Mouse (Mus musculus) granulocyte monocyte progenitor cell, adult 5-6 weeks (primary cell): ENCODE data around the gene Hpd. TPM values are rescaled to one million over a fixed set of nuclear protein-coding genes. Genes with fewer than 3 reads are reported as not detected.

ENCODE experiments used
- ATAC-seq: replicated peaks from 2 replicates; pipeline ENCODE4 v1.8.0; 2016; ENCODE audit warnings: mild to moderate bottlenecking, moderate TSS enrichment, inconsistent platforms; ENCODE audit not compliant: poor library complexity, severe bottlenecking
- total RNA-seq, 2 experiments: library from RNA; stranded (forward) in 1 of 2; stranded (reverse) in 1 of 2; fragments of 200-712, 200-1000 nt in 1 of 2; fragments of >200 nt in 1 of 2; fragmentation: Nextera tagmentation in 1 of 2; gene quantifications; 2 replicates each; pipeline ENCODE4 v1.2.3; 2014 to 2017

Hpd gene
- total RNA-seq, 2 experiments from 2014 or later: not detected

DNA sequence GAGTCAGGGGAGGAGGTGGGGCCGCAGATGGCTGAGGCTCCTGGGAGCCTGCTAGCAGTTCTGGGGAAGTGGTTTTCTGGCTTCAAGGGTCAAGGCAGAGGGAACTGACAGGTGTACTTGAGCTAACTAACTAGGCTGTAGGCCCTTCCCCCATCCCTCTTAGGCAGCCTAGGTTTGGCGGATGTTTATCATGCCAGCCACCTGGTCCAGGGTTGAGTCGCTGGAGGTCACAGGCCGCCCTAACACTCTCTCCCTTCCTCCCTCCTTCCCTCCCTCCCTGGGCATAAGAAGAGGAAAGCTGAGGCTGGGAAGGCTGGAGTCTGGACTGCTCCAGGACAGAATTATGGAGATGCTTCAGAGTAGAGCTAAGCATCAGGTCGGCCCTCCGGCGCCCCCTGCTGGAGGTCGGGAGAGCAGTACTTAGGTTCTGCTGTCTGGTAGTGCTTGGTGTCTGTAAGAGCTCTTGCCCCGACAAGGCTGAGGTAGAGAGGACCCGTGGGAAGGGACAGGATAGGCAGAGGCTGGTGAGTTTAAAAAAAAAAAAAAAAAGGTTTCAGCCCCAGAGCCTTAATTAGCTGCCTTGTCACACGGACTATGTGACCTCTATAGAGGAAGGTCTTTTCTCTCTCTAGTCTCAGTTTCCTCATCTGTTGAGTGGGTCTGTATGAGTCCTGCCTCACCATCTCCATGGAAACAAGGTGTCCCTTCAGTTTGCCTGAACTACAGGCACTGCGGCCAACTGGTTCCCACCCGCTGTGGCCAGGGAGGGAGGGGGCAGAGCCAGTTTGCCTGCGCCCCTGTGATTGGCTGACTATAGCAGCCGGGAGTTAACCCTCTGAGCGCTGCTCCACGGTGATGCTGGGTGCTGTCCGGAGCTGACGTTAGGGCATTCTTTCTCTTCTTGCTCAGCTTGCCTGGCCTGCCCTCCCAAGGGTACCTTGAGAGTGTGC, 32.8 kb downstream of the Hpd start:
- peak; percentile 34 for ATAC-seq

DNA sequence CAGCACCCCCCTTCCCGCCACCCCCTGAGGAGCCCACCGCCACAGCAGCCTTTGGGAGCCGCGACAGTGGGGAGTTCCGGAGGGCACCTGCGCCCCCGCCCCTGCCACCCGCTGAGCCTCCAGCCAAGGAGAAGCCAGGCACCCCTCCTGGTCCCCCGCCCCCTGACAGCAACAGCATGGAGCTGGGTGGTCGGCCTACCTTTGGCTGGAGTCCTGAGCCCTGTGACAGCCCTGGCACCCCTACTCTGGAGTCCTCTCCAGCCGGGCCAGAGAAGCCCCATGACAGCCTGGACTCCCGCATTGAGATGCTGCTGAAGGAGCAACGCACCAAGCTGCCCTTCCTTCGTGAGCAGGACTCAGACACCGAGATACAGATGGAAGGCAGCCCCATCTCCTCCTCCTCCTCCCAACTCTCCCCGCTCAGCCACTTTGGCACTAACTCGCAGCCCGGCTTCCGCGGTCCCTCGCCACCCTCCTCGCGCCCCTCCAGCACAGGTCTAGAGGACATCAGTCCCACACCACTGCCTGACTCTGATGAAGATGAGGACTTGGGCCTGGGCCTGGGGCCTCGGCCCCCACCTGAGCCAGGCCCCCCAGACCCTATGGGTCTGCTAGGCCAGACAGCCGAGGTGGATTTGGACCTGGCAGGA, 34.3 kb downstream of the Hpd start:
- ATAC-seq: no peak

DNA sequence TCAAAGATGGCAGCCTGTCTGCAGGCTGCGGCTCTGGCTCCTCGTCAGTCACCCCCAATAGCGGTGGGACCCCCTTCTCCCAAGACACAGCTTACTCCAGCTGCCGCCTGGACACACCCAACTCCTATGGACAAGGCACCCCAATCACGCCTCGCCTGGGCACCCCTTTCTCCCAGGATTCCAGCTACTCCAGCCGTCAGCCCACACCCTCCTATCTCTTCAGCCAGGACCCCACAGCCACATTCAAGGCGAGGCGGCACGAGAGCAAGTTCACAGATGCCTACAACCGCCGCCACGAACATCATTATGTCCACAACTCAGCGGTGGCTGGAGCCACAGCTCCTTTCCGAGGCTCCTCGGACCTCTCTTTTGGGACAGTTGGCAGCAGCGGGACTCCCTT, 35.0 kb downstream of the Hpd start:
- ATAC-seq: no peak

DNA sequence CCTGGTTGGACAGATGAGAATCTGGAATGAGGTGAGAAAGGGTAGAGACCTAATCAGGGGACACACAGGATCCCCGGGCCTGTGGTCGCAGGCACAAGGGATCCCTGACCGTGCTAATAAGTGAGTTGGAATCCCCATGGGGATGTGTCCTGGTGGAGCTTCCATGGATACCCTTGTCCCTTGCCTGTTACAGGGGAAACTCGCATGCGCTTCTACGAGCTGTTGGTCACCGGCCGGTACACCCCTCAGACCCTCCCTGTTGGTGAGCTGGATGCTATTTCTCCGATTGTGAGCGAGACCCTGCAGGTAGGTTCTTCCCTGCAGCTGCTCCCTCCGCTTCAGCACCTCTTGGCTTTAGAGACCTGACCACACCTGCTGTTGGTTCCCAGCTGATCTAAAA, 36.2 kb downstream of the Hpd start:
- no peak for ATAC-seq

DNA sequence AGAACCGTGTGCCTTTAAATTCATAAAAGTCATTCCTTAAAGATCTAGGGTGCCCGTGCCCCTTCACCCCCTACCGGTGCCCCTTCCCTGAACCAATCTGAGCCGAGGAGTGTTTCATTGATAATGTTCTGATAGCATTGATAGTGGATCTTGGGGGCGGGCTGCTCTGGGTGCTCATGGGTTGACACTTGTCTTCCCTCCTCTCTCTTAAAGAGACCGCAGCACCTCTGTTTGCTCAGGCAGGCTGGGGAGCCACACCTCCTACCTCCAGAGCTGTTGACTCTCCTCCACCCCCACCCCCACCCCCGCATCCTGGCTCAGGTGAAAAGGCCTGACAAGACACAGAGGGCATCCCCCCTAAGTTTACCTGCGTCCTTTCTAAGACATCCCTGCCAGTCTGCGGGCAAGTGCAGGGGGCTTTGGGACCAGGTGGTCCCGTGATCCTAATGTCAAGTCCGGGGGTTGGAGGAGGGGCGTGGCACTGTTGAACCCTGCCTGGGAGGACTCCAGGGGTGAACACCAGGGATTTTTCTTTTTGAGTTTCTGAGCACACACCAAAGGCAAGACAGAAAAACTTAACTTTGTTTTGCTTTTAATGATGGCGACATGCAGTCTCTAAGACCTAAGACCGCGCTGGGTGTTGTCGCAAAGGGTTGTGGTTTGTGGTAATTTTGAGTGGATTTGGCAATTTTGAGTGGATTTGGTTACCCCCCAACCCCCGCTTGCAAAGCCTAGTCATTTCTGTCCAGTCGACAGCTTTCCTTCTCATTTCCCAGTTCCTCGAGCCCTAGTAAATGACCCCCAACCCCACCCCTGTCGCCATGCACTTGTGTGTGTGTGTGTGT, 37.6 kb downstream of the Hpd start:
- peak; percentile 29 for ATAC-seq

DNA sequence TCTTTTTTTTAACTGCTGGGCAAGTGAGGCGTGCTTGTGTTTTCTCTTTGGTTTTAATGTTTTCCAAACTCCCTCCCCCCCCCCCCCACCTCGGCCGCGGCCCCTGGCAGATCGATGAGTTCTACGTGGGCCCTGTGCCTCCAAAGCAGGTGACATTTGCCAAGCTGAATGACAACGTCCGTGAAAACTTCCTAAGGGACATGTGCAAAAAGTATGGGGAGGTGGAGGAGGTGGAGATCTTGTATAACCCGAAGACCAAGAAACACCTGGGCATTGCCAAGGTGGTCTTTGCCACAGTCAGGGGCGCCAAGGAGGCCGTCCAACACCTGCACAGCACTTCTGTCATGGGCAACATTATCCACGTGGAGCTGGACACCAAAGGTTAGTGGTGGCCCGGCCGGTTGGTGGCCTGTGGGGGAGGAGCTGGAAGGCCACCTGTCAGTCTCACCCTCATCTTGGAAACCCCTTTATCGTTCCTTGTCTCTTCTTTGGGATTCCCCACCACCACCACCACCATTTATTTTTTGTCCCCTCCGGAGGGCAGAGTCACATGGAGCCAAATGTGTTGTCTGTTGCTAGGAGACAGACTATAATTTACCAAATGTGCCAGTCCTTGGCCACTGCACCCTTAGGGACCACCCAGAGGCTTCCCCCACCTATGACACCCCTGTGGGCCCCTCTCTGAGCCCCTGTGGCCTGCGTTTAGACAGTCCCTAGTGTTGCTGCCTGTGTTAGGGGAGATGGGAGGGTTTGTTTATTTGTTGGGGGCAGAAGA, 38.4 kb downstream of the Hpd start:
- no peak for ATAC-seq

DNA sequence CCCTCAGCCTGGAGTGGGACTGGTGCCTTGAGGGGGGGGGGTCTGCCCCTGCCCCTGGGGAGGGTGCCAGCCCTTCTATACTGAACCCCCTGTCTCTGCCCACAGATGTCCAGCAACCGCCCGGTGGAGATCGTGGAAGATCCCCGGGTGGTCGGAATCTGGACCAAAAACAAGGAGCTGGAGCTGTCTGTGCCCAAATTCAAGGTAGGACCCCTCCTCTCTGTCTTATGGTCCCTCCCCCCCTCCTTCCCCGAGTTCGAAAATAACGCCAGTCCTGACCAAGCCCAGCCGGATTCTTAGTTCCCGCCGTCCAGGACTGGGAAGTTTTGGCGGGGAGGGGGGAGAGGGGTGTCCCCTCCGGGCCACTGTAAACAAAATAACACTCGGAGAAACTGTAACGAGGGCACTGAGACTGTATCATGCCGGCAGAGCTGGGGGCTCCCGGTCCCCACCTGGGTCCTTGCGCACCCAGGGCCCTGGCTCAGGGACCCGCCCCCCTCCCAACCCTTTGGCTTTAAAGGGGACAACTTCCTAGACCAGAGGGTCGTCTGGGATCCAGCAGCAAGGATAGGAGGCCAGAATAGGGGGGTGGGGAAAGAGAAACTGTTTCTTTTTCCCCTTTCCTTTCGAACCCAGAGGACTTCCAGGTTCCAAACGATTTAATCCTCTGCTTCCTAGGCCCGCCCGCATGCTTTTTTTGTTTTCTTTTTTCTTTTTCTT, 39.1 kb downstream of the Hpd start:
- no peak for ATAC-seq

DNA sequence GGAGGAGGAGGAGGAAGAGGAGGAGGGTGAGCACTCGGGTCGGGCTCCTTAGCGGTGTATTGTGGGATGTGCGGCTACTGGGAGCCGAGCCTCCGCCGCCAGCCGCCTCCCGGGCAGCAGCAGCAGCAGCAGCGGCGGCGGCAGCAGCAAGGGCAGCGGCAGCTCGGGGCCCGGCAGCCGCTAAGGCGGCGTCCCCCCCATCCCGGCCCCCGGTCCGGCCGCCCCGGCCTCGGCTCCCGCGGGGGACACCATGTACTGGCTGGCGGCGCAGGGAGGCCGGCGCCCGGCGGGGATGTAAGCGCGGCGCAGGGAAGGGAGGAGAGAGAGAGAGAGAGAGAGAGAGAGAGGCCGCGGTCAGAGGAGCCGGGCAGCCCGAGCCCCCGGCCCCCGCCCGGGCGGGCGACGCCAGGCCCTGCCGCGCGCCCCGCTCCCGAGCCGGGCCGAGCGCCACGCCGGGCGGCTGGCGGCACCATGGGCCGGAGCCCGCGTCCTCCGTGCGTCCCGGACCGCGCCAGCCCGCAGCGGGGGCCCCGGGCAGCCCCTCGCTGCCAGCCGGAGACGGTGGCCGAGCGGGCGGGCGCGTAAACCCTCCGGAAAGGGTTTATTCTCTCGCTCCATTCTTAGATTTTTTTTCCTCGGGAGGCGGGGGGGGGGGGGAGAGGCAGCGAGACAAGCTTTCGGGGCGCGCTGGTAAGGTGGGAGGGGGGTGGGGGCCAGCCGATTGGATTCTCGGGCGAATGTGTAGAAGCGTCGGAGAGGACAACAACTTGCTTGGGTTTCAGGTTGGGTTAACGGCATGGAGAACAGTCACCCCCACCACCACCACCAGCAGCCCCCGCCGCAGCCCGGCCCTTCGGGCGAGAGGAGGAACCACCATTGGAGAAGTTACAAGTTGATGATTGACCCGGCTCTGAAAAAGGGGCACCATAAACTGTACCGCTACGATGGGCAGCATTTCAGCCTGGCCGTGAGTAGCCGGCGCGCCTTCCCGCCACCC, 40.1 kb downstream of the Hpd start, which contains the start of gene Setd1b:
TSS of gene Setd1b (plus strand) at position 33 of the 997 bp plus-strand sequence.
- no peak for ATAC-seq

DNA sequence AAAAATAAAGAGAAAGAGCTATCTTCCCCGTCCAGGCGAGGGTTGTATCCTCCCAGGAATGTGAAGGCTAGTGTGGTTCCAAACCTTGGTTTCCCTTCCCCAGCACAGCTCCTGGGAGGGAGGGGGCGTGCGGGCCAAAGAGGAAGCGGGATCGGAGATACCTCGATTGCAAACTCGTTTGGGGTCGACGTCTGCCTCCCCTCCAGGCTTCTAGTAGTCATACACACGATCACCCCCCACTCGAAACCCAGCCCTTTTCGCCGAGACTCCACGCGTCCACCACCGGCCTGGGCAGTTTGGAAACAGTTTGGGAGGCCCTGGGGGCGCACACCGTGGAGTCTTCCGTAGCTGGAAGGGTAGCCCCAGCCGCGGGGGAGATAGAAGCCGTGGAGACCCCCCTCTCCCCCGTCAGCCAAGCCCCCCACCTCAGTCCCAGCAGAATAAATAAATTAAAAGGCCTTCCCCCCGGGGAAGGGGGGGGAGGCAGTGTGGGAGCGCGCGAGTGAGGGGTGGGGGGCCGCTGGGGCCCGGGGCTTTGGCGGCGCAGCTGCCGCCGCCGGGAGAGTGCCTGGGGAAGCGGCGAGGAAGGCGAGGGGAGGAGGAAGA, 40.9 kb downstream of the Hpd start:
- peak; percentile 37 for ATAC-seq

DNA sequence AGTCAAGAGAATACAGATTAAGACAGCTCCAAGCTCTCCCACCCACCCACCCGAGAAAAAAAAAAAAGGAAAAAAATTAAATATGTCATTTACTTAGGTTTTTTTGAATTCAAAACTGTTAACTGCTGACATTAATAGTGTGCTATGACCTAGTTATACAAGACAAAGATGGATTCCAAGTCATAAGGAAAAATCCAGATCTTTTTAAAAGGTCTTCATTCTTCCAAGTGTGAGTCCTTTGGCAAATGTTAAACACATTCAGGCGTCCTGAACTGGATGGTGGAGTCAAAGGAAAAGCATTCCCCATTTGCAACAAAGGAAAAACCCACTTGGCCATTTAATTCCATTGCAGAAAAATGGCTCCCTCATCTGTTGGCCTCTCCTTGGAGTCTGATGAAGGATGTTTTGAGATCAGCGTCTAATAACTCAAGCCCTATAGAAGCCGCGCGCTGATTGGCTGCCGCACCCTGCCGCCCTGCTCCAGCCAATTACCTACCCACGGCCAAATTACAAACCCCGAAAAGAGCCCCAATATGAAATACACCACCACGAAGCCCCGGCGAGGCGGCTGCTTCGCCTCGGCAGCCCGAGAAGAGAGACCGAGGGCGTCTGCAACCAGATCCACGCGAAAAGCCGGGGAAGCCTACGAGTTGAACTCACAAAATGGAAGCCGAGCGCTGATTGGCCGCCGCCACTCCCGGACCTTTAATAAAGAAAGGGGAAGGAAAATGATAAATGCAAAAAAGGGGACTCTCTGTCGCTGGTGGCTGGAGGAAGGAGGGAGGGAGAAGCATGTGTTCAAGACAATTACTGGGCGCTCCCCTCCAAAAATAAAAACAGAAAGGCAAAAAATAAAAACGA, 41.6 kb downstream of the Hpd start:
- peak; percentile 15 for ATAC-seq

DNA sequence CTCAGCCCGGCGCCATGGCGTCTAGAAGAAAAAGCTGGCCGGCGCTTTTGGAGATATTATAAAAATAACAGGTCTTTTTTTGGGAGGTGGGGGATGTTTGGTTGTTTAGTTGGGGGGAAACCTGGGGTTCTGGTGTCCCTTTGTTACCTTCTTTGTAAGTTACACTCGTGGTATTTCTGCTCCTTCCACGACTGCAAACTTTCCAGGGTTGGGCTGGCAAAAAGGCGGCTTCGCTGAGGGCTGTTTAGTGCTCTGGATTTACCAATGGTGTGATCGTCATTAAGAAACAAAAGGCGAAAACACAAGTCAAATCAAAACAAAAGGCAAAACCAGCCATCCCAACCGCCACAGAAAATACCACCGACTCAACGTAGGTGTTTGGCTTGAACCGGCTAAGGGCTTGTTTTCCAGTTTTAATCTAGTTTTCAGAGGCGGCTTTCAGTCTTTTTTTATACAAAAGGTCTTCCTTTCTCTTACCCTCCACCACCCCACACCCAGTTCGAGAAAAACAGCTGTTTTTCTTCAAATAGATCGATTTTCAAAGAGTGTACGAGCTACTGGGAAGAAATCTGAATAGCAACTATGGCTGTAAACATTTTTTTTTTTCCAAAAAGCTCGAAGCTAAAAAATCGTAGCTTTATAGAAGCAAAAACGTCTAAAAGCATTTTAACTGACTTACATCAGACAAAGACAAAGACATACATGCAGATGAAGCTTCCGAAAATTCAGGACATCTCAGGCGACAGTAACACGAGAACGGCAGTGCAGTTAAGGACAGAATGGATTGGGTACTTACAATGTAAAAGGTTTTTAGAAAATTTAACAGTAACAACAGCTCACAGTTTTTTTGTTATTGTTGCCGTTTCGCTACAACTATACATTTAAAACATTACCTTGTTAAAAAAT, 42.6 kb downstream of the Hpd start:
- ATAC-seq: no peak

DNA sequence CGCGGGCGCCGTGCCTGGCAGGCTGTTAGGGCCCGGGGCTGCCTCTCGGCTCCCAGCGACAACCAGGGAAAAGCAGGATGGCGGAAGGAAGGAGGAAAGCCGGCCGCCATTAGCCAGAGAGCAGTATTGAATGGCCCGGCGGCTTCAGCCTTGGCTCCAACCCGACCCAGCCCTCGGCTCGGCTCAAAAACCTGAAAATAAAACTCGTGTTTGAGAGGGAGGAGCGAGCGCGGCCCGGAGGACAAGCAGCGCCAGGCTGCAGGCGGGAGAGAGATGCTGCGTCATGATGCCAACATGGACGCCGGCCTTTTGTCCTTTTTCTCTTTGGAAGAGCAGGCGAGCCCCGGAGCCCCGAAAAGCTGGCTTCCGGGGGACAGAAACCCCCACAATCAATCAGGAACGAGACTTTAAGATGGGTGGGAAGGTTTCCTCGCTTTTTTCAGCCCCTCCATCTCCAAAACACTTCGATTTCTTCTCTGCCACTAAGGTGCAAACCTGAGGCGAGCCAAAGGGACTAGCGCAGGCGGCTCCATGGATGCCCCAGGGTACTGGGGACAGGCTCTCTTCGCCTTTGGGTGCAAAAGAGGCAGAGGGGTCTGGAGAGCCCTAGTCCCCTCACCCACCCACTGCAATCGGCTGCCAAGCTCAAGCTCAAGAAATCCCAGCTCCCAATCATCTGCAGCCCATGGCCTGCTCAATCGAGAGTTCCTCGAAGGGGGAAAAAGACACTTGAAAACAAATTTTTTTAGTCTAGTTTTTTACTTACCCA, 43.4 kb downstream of the Hpd start:
- ATAC-seq: 0 out of 2 replicates have a peak, but pooled peaks have one; percentile 10

DNA sequence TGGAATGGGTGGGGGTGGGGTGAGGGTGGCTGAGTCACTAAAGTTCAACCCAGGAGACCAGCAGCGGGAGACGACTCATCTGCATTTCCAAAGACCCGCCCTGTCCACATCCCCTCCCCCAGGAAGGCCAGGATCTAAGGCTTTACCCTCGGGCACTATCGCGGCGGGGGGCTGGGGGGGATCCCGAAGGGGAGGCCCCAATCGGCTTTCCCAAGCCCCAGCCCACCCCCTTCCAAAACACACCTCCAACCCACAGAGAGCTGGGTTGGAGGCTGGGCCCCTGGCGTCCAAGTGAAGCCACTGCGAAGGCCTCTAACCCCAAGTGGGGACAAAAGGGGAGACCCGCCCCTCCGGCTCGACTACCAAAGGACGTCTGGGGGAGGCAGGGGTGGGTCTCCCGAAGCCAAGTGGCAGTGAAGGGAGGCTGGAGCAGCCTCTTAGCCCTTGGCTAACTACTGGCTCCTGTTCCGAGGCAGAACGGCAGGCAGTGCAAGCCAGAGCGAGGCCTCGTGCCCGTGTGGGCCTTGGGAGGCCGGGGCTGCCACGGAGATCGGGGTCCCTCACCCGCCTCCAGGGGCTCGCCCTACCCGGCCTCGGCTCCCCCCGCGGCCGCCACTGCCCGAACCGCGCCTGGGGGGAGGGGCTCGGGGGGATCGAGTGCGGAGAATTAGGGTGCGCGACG, 44.2 kb downstream of the Hpd start:
- peak; percentile 4; the same call in 1 of the 2 replicates for ATAC-seq

DNA sequence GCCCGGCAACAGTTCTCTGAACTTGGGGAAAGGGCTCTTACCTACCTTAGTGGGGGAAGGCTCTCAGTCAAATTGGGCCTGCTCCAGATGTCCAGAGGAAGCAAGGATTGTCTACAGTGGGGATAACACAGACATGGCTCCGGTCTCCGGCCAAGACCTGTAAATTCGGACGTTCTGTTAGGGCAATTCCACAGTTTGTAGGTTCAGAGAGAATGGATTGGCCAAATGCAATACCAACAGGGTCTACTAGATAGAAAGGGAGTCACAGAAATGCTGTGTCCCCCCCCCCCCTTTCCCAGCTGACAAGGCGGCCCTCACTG, 44.7 kb downstream of the Hpd start:
- ATAC-seq: no peak
